Mouse (Mus musculus) E14TG2a.4 (cell line): ENCODE measurements around the gene Cops3.

Experiments
- H3K27me3 ChIP-seq: 2 replicates; pipeline ENCODE4 v1.6.1; 2014; ENCODE audit warnings: low read length, control low read depth; ENCODE audit not compliant: insufficient read depth
- H3K36me3 ChIP-seq: 2 replicates; pipeline ENCODE4 v1.6.1; 2014; ENCODE audit warnings: low read length, control low read depth; ENCODE audit not compliant: insufficient read depth
- H3K4me1 ChIP-seq: replicated peaks from 2 replicates; pipeline ENCODE4 v1.6.1; 2014; ENCODE audit warnings: low read depth, low read length, control low read depth
- H3K4me3 ChIP-seq: replicated peaks from 2 replicates; pipeline ENCODE4 v1.5.1; 2014; ENCODE audit warnings: mild to moderate bottlenecking, low read length
- H3K9me3 ChIP-seq: 2 replicates; pipeline ENCODE4 v1.6.1; 2014; ENCODE audit warnings: low read length, control low read depth
- CTCF ChIP-seq: conservative IDR thresholded peaks from 2 replicates; pipeline ENCODE4 v1.5.1; 2014; ENCODE audit warnings: low read length
- NANOG ChIP-seq: IDR thresholded peaks from 2 replicates; pipeline ENCODE4 v1.6.1; 2014; ENCODE audit warnings: borderline replicate concordance, low read length, mixed read lengths
- POU5F1 ChIP-seq: IDR thresholded peaks from 2 replicates; pipeline ENCODE4 v1.6.1; 2014; ENCODE audit warnings: low read length, borderline replicate concordance

Cops3 gene

DNA sequence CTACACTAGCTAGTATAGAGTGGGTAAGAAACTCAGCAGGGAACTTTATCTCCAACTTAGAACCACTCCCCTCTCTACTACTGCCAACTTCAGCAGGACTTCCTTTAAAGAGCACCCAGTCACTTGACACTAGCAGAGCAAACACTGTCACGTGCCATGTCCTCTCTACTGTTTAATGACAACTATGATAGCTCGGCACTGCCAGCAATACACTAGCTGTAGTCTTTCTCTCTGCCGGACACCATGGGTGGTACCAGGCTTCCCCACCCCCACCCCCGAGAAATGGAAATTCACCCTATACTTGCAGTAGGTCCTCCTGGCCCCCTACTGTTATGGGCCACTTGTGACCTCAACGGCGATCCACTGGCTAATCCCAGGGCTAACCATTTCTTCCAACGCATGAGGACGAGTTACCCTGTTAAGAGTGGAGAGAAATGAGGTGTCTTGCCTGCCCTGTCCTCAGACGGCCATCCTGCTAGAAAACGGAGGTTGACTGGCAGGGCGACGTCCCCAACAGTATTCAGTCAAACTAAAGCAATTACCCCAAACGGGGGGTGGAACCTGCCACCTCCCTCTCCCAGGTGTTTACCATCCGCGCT, 30.5 kb downstream of the Cops3 start:
- Histone ChIP-seq H3K4me3 (peak overlapping the region; percentile 90), H3K4me1 (peaks cover 86% of the 10 kb centered on the region), H3K9me3 (no peaks in the 10 kb centered on the region), H3K36me3 (peaks cover 39% of the 10 kb centered on the region), H3K27me3 (no peaks in the 10 kb centered on the region)
- TF ChIP-seq POU5F1 (no peak), CTCF (no peak), NANOG (no peak)

DNA sequence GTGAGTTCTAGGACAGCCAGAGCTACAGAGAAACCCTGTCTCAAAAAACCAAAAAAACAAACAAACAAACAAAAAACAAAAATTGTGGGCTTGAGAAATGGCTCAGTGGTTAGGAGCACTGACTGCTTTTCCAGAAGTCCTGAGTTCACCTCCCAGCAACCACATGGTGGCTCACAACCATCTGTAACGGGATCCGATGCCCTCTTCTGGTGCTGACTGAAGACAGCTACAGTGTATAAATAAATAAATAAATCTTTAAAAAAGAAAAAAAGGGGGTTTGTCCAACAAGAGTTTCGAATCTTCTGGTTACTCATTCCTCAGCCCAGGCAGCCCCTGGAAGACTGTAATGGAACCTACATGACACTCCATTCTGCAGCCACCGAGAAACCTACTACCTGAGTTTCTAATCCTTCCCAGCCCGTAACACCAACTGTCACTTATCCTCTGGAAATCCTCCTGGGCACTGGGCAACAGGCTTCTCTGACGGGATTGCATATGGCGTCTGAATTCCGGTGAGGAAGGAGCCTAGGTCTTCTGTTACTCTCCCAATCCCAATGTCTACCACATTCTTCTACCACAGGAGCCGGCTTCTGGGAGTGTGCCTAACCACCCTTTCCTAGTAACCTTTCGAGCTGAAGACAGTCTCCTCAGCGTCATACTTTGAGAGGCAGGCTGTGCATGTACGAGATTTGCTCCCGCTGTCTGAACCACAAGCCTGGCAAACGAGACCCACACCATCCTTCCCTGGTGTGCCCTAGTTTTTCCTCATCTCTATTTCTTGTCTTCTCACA, 31.3 kb downstream of the Cops3 start:
- TF ChIP-seq NANOG: no peak
- no peak for TF ChIP-seq CTCF
- no peak for TF ChIP-seq POU5F1
- peaks cover 47% of the 10 kb centered on the region for H3K36me3 ChIP-seq
- H3K9me3 ChIP-seq: no peaks in the 10 kb centered on the region
- H3K4me3 ChIP-seq: peak overlapping the region; percentile 90
- H3K4me1 ChIP-seq: peaks cover 78% of the 10 kb centered on the region
- no peaks in the 10 kb centered on the region for H3K27me3 ChIP-seq

DNA sequence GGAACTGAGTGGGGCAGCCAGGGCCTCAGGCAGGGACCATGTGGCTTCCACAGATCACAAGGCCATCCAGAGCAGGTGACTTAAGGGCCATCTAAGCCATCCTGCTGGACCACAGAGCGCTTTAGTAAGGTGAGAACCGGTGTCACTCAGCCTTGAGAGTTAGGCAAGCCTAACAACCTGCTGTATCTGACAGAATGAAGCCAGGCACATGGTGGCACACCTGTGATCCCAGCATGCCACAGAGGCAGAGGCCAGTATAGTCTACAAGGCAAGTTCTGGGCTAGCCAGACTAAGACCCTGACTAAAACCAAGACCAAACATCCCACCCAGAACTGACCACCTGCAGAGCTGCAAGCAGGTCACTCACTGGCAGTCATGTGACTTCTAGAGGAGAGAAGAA, 34.0 kb downstream of the Cops3 start:
- Histone ChIP-seq H3K27me3 (no peaks in the 10 kb centered on the region), H3K36me3 (peaks cover 74% of the 10 kb centered on the region), H3K4me1 (peaks cover 70% of the 10 kb centered on the region), H3K9me3 (no peaks in the 10 kb centered on the region), H3K4me3 (no peak overlapping the region)
- TF ChIP-seq NANOG (no peak), POU5F1 (no peak), CTCF (no peak)

DNA sequence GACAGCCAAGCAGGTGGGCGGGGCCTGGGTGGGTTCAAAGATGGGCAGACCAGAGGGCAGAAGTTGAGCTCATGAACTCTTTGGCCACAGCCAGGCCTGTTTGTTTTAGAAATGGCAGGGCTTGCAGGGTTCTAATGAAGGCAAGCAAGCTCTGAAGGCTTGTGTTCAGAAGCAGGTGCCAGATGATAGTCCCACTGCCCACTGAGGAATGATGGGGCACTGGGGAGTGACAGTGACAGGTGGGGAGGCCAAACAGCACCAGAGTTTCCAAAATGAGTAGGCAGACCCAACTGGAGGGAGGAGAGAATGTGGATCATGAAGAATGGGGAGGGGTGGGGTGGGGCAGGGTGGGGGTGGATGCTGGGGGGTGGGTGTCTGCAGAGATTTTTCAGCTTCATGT, 34.4 kb downstream of the Cops3 start:
- TF ChIP-seq POU5F1 (no peak), CTCF (no peak), NANOG (no peak)
- Histone ChIP-seq H3K4me1 (peaks cover 72% of the 10 kb centered on the region), H3K4me3 (no peak overlapping the region), H3K9me3 (no peaks in the 10 kb centered on the region), H3K36me3 (peaks cover 78% of the 10 kb centered on the region), H3K27me3 (no peaks in the 10 kb centered on the region)

DNA sequence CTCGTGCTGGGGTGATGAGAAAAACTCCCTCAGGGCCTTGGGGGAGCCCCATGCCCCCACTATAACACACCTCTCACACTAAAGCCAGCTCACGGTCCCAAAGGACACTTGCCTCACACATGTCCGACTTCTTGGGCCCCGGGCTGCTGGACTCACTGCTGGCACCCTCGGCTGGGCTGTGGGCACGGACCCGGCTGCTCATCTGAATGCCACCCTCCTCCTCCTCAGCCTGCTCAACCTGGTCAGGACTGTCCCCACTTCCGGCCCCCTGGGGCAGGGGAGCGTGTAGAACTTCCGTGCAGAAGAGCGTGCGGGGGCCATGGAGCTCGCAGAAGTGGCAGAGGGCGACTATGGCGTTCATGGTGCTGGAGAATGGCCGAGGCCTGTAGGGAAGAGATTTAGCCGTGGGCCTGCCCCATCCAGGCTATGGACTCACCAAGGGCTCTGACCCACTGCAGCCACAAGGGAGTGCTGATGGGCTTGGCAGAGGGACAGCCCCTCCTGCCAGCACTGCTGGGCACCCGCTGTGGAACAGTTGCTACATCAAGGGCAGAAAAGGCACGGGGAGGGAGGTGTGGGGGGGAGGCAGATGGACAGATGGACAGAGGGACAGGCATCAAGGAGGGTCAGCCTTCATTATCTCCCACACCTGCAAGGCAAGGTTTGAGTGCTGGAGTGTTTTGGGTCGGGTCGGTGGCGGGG, 35.1 kb downstream of the Cops3 start:
- Histone ChIP-seq H3K27me3 (no peaks in the 10 kb centered on the region), H3K9me3 (no peaks in the 10 kb centered on the region), H3K4me1 (peaks cover 72% of the 10 kb centered on the region), H3K36me3 (peaks cover 85% of the 10 kb centered on the region), H3K4me3 (no peak overlapping the region)
- TF ChIP-seq NANOG (no peak), POU5F1 (no peak), CTCF (no peak)

DNA sequence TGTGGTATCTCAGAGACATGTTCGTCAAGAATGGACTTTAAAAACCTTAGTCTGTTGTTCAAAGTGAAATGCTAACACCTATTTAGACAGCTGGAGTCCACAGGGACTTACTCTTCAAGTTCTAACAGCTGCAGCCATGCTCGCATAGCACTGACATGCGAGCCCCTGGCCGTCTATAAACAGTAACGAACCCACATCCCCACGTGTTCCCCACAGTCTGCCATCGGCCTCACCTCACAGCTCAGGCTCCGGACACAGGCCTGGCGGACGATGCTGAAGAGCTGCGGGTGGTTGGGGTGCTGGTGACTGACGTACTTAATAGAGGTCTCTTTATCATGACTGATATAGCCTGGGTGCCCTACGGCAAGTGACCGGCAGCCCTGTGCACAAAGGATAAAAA, 36.1 kb downstream of the Cops3 start:
- TF ChIP-seq CTCF (no peak), NANOG (no peak), POU5F1 (no peak)

DNA sequence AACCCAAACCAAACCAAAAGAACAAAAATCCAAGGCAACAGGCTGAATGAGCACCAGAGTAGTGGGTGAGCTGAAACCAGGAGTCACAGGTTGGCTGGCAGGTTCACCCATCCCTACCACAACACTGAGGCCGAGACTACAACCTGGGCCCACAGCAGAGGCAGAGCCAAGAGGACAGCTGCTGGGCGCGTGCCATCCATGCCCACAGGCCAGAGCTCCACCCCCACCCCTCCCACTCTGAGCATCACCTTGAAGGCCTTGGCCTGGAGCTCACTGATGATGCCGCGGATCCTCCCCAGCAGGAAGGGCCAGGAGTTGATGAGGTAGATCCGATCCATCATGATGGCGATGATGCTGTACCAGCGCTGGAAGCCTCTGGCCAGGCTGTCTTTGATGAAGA, 37.8 kb downstream of the Cops3 start:
- H3K27me3 ChIP-seq: no peaks in the 10 kb centered on the region
- peaks cover 99% of the 10 kb centered on the region for H3K36me3 ChIP-seq
- H3K4me1 ChIP-seq: peaks cover 47% of the 10 kb centered on the region
- no peak overlapping the region for H3K4me3 ChIP-seq
- TF ChIP-seq CTCF: no peak
- TF ChIP-seq NANOG: no peak
- TF ChIP-seq POU5F1: no peak
- H3K9me3 ChIP-seq: no peaks in the 10 kb centered on the region

More for the DNA sequence above, 36.1 kb downstream of the Cops3 start:
- Histone ChIP-seq H3K4me3 (no peak overlapping the region), H3K27me3 (no peaks in the 10 kb centered on the region), H3K4me1 (peaks cover 64% of the 10 kb centered on the region), H3K36me3 (peaks cover 95% of the 10 kb centered on the region), H3K9me3 (no peaks in the 10 kb centered on the region)

DNA sequence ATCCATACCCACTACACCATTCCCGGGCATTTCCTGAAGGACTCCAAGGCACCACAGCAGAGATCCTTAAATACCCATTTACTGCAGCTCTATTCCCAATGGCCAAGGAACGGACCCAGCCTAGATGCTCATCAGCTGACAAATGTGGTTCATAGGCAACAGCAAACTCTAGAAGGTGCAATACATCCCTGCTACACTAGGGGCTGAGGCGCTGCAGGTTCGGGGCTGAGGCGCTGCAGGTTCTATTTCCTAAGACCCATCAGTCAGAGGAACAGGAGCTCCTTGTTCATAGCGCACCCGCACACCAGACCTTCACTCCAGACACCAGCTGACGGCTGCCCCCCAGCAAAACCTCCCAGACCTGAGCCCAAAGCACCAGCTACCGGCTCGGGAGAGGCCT, 39.2 kb downstream of the Cops3 start:
- Histone ChIP-seq H3K9me3 (no peaks in the 10 kb centered on the region), H3K4me3 (no peak overlapping the region), H3K27me3 (no peaks in the 10 kb centered on the region), H3K4me1 (peaks cover 36% of the 10 kb centered on the region), H3K36me3 (peaks cover 97% of the 10 kb centered on the region)
- TF ChIP-seq POU5F1 (no peak), CTCF (peak; percentile 43), NANOG (no peak)
